Mouse (Mus musculus): ENCODE data around the gene Mov10l1.

DNA sequence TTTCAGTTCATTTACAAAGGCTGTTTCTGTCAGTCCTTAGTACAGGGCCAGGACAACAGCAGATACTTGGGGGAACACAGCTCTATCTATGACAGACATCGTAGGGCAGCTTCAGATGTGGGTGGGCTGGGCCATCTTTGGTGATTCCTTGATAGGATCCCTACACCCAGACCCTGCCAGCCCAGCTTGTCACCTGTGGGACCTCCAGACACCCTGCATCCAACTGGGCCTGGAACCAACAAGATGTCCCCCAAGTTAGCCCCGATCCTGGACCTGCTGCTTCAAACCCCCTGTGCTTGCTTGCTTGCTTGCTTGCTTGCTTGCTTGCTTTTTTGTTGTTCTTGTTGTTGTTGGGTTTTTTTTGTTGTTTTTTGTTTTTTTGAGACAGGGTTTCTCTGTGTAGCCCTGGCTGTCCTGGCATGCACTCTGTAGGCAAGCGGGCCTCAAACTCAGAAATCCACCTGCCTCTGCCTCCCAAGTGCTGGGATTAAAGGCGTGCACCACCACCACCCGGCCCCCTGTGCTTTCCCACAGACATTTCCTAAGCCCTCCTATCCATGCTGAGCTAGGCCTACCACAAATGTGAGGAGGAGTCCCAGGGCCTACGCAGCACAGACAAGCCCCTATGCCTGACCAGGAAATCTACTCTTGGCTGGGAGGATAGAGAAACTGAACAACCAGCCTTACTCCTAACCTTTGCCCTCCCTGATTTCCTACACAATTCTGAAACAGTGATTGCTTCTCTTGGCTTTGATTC, 79.2 kb downstream of the Mov10l1 start:
- no peak for TF ChIP-seq CTCF (IDR thresholded peaks at IDR 0.05; ENCODE audit: extremely low read depth, insufficient read length, insufficient replicate concordance, low read depth, low read length)
- no peak for TF ChIP-seq POLR2A (IDR thresholded peaks at IDR 0.05; ENCODE audit: low read depth, low read length)

Measured in small intestine, adult 2 months (tissue).